Mouse (Mus musculus) embryonic fibroblast, embryonic 13.5 days (primary cell): ENCODE data around the gene Igf1r. TPM values are rescaled to one million over a fixed set of nuclear protein-coding genes. Genes with fewer than 3 reads are reported as not detected.

Experiments used
- H3K27ac ChIP-seq: 2 replicates; pipeline ENCODE4 v1.5.1; 2012; ENCODE audit warnings: low read length, control low read depth, inconsistent platforms; ENCODE audit not compliant: insufficient read depth
- H3K4me1 ChIP-seq: 2 replicates; pipeline ENCODE4 v1.6.1; 2011; ENCODE audit warnings: low read length; ENCODE audit not compliant: control insufficient read depth, insufficient read depth
- H3K4me3 ChIP-seq: 2 replicates; pipeline ENCODE4 v1.5.1; 2011; ENCODE audit warnings: mild to moderate bottlenecking, control low read depth, low read length; ENCODE audit not compliant: insufficient read depth
- CTCF ChIP-seq: IDR thresholded peaks from 2 replicates; pipeline ENCODE4 v1.5.1; 2011; ENCODE audit warnings: mild to moderate bottlenecking, control low read depth, low read length, moderate library complexity, borderline replicate concordance; ENCODE audit not compliant: insufficient read depth
- POLR2A ChIP-seq: IDR thresholded peaks from 2 replicates; pipeline ENCODE4 v1.6.1; 2011; ENCODE audit warnings: low read depth, mild to moderate bottlenecking, control low read depth, low read length, moderate library complexity
- polyA plus RNA-seq: library from polyadenylated mRNA; stranded (reverse); fragments of >200 nt; gene quantifications from 2 replicates; pipeline ENCODE4 v1.2.4, GENCODE M21; 2011; ENCODE audit warnings: low read depth; ENCODE audit not compliant: missing spikeins, insufficient read length

The Igf1r gene
- polyA plus RNA-seq, 1 experiment = 65.4 TPM

- no peak for TF ChIP-seq CTCF
- no peak for TF ChIP-seq POLR2A
- Histone ChIP-seq H3K27ac (0 out of 2 replicates have a peak overlapping the region, but pooled peaks have one; percentile 49), H3K4me1 (peaks cover 21% of the 10 kb centered on the region), H3K4me3 (no peak overlapping the region)
These were observed 118.0 kb downstream of the Igf1r start for GRCm38 (mm10) chr7:68070626-68071025.

GRCm38 (mm10) chr7:68071050-68071449 lies 118.4 kb downstream of the Igf1r start:
- TF ChIP-seq CTCF (no peak), POLR2A (no peak)
- H3K4me1 ChIP-seq = peaks cover 24% of the 10 kb centered on the region
- H3K4me3 ChIP-seq = no peak overlapping the region
- H3K27ac ChIP-seq = no peak overlapping the region

- TF ChIP-seq CTCF (no peak), POLR2A (no peak)
- Histone ChIP-seq H3K4me3 (no peak overlapping the region), H3K27ac (no peak overlapping the region), H3K4me1 (peaks cover 24% of the 10 kb centered on the region)
These were observed 119.1 kb downstream of the Igf1r start for GRCm38 (mm10) chr7:68071749-68072148.

GRCm38 (mm10) chr7:68072524-68073459 lies 120.2 kb downstream of the Igf1r start:
- TF ChIP-seq CTCF (no peak), POLR2A (no peak)
- peaks cover 24% of the 10 kb centered on the region for H3K4me1 ChIP-seq
- peak overlapping the region; percentile 16; the same call in 1 of the 2 replicates for H3K27ac ChIP-seq
- H3K4me3 ChIP-seq = no peak overlapping the region

GRCm38 (mm10) chr7:68073460-68073806 lies 120.8 kb downstream of the Igf1r start:
- Histone ChIP-seq H3K4me1 (peaks cover 24% of the 10 kb centered on the region), H3K27ac (peak overlapping the region; percentile 16; the same call in 1 of the 2 replicates), H3K4me3 (no peak overlapping the region)
- TF ChIP-seq CTCF = no peak
- TF ChIP-seq POLR2A = no peak

GRCm38 (mm10) chr7:68074748-68075147 lies 122.1 kb downstream of the Igf1r start:
- TF ChIP-seq CTCF (no peak), POLR2A (no peak)
- H3K27ac ChIP-seq = no peak overlapping the region
- H3K4me3 ChIP-seq = no peak overlapping the region
- H3K4me1 ChIP-seq = peaks cover 22% of the 10 kb centered on the region

GRCm38 (mm10) chr7:68075401-68075800 lies 122.8 kb downstream of the Igf1r start:
- H3K4me1 ChIP-seq = peaks cover 22% of the 10 kb centered on the region
- no peak overlapping the region for H3K4me3 ChIP-seq
- no peak for TF ChIP-seq CTCF
- no peak for TF ChIP-seq POLR2A
- no peak overlapping the region for H3K27ac ChIP-seq

- Histone ChIP-seq H3K4me1 (peaks cover 6% of the 10 kb centered on the region), H3K4me3 (no peak overlapping the region), H3K27ac (no peak overlapping the region)
- TF ChIP-seq CTCF = no peak
- no peak for TF ChIP-seq POLR2A
These were observed 127.7 kb downstream of the Igf1r start for GRCm38 (mm10) chr7:68080122-68080845.

GRCm38 (mm10) chr7:68085338-68085737 lies 132.7 kb downstream of the Igf1r start:
- peak overlapping the region; percentile 9 for H3K27ac ChIP-seq
- no peak for TF ChIP-seq POLR2A
- TF ChIP-seq CTCF = no peak
- peaks cover 6% of the 10 kb centered on the region for H3K4me1 ChIP-seq
- no peak overlapping the region for H3K4me3 ChIP-seq

GRCm38 (mm10) chr7:68085870-68086341 lies 133.3 kb downstream of the Igf1r start:
- Histone ChIP-seq H3K4me3 (no peak overlapping the region), H3K4me1 (peaks cover 6% of the 10 kb centered on the region), H3K27ac (no peak overlapping the region)
- TF ChIP-seq CTCF (no peak), POLR2A (no peak)
